Mouse (Mus musculus): ENCODE results near the gene Gm10570. TPM values are rescaled to one million over a fixed set of nuclear protein-coding genes. Genes with fewer than 3 reads are reported as not detected.

Gm10570 gene
- polyA plus RNA-seq, 1 experiment, result not detected

DNA sequence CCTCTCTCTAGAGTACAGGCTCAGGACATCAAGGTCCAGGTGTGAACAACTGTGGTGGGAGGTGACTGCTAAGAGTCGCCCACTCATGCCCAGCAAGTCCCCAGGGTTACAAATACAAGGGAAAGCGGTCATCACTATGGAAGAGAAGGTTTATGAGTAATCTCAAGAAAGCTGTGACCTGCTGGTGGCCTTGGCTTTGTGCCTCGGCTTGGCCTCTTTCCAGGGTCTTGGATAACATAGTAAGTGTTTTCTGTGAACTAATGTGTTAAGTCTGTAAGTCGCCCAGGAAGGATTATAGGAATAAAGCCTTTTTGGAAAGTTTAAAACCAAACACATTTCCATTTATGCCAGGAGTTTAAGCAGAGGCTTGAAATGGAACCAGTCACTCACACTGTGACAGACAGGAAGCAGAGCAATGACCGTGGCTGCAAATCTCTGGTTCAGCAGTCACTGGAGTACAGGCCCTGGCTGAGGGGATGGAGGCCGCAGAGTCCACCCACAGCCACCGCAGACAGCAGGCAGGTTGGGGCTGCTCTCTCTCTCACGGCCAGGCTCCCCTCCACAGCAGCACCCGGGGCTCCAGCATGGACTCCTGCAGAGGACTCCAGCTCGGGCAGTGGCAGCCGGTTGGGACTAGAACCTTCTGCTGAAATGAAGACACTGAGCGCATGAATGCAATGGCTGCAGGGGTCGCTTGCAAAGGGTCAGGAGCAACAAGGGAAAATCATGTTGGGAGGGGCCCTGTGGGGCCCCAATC lies 7.5 kb upstream of the Gm10570 start:
- Histone ChIP-seq H3K4me3 (replicated peaks; ENCODE audit: control insufficient read depth, low read depth, low read length) (no peak overlapping the region), H3K4me1 (ENCODE audit: control insufficient read depth, insufficient read depth, low read length) (no peaks in the 10 kb centered on the region), H3K27ac (ENCODE audit: control insufficient read depth, insufficient read depth, low read depth, low read length, poor library complexity) (no peak overlapping the region)
- TF ChIP-seq CTCF (IDR thresholded peaks at IDR 0.05; ENCODE audit: control insufficient read depth, insufficient read depth, low read length) (no peak), POLR2A (IDR thresholded peaks at IDR 0.05; ENCODE audit: borderline replicate concordance, control insufficient read depth, low read depth, low read length) (no peak)
- WGBS, result 85% methylated on average over 13 of the region's 13 CpGs

DNA sequence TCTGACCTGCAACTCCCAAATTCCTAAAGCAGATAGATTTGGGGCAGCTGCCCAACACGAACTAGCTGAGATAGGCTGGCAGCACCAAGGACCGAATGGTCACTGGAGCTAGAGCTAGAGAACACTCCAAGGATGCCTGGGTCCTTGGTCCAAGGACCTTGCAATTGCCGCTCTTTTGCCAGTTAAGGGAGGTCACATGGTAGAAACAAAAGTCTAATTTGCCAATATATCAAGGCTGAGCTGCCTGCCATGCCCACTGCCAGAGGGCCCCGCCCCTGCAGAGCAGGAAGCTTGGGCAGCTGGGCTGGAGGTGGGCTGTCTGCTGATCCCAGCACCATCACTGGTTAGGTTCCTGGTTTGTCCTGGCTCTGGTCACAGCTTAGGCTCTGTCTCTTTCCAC lies 5.1 kb upstream of the Gm10570 start:
- 86% methylated on average over 4 of the region's 4 CpGs for WGBS
- no peak overlapping the region for H3K4me3 ChIP-seq (replicated peaks; ENCODE audit: control insufficient read depth, low read depth, low read length)
- no peak for TF ChIP-seq CTCF (IDR thresholded peaks at IDR 0.05; ENCODE audit: control insufficient read depth, insufficient read depth, low read length)
- TF ChIP-seq POLR2A (IDR thresholded peaks at IDR 0.05; ENCODE audit: borderline replicate concordance, control insufficient read depth, low read depth, low read length), result no peak
- no peak overlapping the region for H3K27ac ChIP-seq (ENCODE audit: control insufficient read depth, insufficient read depth, low read depth, low read length, poor library complexity)
- H3K4me1 ChIP-seq (ENCODE audit: control insufficient read depth, insufficient read depth, low read length), result no peaks in the 10 kb centered on the region

DNA sequence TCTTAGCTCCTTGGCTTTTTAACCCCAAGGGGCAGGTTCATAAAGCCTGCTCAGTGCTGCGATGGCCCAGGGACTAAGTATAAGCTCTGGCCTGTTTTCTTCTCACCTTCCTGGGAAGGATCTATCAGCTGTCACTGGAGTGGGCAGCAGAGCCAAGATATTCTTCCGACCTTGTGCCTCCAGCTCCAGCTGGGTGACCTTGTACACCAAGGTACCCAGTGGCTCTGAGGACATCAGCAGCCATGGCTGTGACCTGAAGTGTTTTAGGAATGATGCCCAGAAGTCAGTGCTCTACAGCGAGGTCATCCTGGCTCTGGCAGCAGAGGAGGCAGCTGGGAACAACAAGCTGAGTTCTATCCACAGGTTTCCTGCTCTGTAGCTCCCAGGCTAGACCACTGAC lies 4.1 kb upstream of the Gm10570 start:
- Histone ChIP-seq H3K4me1 (ENCODE audit: control insufficient read depth, insufficient read depth, low read length) (no peaks in the 10 kb centered on the region), H3K27ac (ENCODE audit: control insufficient read depth, insufficient read depth, low read depth, low read length, poor library complexity) (no peak overlapping the region), H3K4me3 (replicated peaks; ENCODE audit: control insufficient read depth, low read depth, low read length) (no peak overlapping the region)
- TF ChIP-seq POLR2A (IDR thresholded peaks at IDR 0.05; ENCODE audit: borderline replicate concordance, control insufficient read depth, low read depth, low read length) (no peak), CTCF (IDR thresholded peaks at IDR 0.05; ENCODE audit: control insufficient read depth, insufficient read depth, low read length) (no peak)
- WGBS, result 76% methylated on average over 3 of the region's 3 CpGs

DNA sequence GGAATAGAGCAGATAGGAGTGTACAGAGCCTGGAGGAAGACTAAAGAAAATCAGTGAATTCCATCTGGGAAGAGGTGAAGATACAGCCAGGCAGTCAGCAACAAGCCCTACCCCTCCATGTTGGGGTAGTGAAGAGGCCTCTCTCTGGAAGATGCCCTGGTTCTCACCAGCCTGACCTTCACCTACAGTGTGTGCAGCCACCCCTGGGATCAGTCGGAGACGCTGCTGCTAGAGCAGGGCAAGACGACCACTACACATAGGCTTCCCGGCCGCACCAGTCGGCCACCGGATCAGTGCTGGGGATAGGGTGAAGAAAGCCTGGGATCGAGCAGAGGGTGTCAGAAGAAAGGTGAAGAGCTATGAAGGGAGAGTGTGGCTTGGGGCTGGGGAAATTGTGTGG lies 780 bp upstream of the Gm10570 start:
- H3K27ac ChIP-seq (ENCODE audit: control insufficient read depth, insufficient read depth, low read depth, low read length, poor library complexity), result no peak overlapping the region
- no peak overlapping the region for H3K4me3 ChIP-seq (replicated peaks; ENCODE audit: control insufficient read depth, low read depth, low read length)
- H3K4me1 ChIP-seq (ENCODE audit: control insufficient read depth, insufficient read depth, low read length), result no peaks in the 10 kb centered on the region
- WGBS, result 58% methylated on average over 8 of the region's 8 CpGs
- TF ChIP-seq CTCF (IDR thresholded peaks at IDR 0.05; ENCODE audit: control insufficient read depth, insufficient read depth, low read length), result no peak
- TF ChIP-seq POLR2A (IDR thresholded peaks at IDR 0.05; ENCODE audit: borderline replicate concordance, control insufficient read depth, low read depth, low read length), result no peak

DNA sequence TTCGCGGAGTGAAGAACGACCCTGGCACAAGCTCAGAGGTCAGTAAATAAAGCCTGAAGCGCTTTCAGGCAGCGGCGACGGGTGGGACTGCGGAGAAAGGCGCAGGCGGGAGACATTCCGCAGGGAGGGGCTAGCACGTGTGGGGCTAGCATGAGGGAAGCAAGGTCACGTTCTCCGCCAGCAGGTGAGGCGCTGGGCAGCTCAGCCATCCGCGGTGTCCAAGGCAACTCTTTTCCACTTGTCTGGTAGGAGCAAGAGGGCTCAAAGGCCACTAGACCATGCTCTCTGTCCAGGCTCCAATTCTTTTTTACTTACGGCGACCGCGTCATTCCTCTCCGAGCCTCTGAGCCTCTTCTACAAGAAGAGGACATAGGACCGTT lies 633 bp downstream of the Gm10570 start:
- H3K4me1 ChIP-seq (ENCODE audit: control insufficient read depth, insufficient read depth, low read length), result no peaks in the 10 kb centered on the region
- H3K27ac ChIP-seq (ENCODE audit: control insufficient read depth, insufficient read depth, low read depth, low read length, poor library complexity), result no peak overlapping the region
- H3K4me3 ChIP-seq (replicated peaks; ENCODE audit: control insufficient read depth, low read depth, low read length), result no peak overlapping the region
- TF ChIP-seq POLR2A (IDR thresholded peaks at IDR 0.05; ENCODE audit: borderline replicate concordance, control insufficient read depth, low read depth, low read length) (no peak), CTCF (IDR thresholded peaks at IDR 0.05; ENCODE audit: control insufficient read depth, insufficient read depth, low read length) (no peak)
- 1% methylated on average over 23 of the region's 23 CpGs for WGBS

DNA sequence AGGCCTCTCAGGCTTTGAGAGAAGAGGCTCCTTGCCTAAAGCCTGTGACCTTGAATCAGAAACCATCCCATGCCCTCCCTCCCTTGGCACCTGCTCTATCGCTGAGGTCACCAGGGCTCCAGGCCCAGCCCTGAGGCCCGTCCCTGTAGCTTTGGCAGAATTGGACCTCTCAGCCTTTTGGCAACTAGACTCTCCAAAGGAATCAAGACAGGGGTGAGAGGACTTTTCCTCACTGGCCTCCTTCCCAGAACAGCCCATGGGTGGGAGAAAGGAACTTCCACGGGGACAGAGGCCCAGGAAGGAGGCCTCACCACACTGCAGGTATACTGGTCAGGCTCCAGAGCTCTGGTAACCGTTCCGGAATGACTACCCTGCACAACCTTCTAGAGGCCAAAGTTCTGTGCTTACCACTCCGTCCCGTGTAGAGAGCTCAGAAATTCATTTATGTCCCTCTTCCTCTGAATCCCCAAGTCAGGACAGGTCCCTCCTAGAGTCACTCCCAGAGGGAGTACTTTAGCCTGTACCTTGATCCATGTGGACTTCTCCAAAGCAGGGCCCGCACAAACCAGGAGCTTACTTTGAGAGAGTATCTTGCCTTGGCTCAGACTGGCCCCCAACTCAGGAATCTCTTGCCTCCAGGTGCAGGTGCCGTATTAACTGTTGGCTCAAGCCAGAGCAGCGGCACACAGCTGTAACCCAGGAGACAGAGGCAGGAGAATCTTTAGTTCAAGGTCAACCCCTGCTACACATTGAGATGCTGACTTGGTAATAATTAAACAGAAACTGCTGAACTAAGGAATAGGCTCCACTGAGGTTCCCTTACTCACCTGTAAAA lies 1.5 kb downstream of the Gm10570 start:
- 78% methylated on average over 10 of the region's 10 CpGs for WGBS

DNA sequence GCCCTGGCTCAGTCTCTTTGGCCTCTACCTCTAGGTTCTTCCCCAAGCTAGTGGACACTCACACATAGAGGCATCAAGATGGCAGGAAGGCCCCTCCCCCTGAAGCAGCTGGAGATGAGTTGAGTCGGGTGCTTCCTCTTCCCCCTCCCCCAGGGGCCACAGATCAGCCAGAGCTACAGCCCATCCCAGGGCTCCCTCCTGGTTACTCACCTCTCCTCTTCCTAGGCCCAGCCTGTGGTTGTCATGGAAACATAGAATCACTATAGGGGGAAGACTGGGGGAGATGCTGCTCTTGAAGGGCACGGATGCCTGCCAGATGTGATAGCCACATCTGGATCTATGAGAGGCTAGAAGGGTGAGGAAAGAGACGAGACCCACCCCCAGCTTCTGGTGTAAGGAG lies 3.7 kb downstream of the Gm10570 start:
- no peak for TF ChIP-seq CTCF (IDR thresholded peaks at IDR 0.05; ENCODE audit: control insufficient read depth, insufficient read depth, low read length)
- TF ChIP-seq POLR2A (IDR thresholded peaks at IDR 0.05; ENCODE audit: borderline replicate concordance, control insufficient read depth, low read depth, low read length), result no peak
- Histone ChIP-seq H3K4me1 (ENCODE audit: control insufficient read depth, insufficient read depth, low read length) (no peaks in the 10 kb centered on the region), H3K27ac (ENCODE audit: control insufficient read depth, insufficient read depth, low read depth, low read length, poor library complexity) (no peak overlapping the region), H3K4me3 (replicated peaks; ENCODE audit: control insufficient read depth, low read depth, low read length) (no peak overlapping the region)
- WGBS, result 42% methylated on average over 3 of the region's 3 CpGs

More for the DNA sequence above, 1.5 kb downstream of the Gm10570 start:
- Histone ChIP-seq H3K4me3 (replicated peaks; ENCODE audit: control insufficient read depth, low read depth, low read length) (no peak overlapping the region), H3K27ac (ENCODE audit: control insufficient read depth, insufficient read depth, low read depth, low read length, poor library complexity) (no peak overlapping the region), H3K4me1 (ENCODE audit: control insufficient read depth, insufficient read depth, low read length) (no peaks in the 10 kb centered on the region)
- no peak for TF ChIP-seq POLR2A (IDR thresholded peaks at IDR 0.05; ENCODE audit: borderline replicate concordance, control insufficient read depth, low read depth, low read length)
- no peak for TF ChIP-seq CTCF (IDR thresholded peaks at IDR 0.05; ENCODE audit: control insufficient read depth, insufficient read depth, low read length)

DNA sequence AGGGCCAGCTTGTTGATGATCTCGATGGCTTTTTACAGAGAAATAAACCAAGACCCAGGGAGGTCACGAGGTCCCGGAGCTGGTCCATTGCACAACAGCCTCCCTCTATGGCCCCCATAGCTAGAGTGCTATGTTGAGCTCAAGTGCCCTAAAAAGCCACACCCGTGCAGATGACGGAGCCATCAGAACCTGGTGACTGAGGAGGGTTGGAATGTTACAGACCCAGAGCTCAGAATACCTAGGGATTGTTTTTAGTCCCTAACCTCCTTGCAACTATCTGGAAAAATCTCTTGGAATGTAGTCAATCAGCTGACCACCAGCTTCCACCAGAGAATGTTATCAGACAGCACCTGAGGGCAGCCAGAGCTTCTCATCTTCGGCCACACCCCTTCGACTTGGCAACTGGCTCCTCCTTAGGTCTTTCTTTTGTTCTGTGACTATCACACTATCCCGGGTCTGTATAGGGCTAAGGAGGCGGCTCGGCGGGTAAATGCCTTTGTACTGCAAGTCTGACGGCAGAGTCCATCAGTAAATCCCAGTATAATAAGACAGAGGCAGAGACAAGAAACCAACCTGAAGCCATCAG lies 6.1 kb downstream of the Gm10570 start:
- Histone ChIP-seq H3K4me1 (ENCODE audit: control insufficient read depth, insufficient read depth, low read length) (no peaks in the 10 kb centered on the region), H3K4me3 (replicated peaks; ENCODE audit: control insufficient read depth, low read depth, low read length) (no peak overlapping the region), H3K27ac (ENCODE audit: control insufficient read depth, insufficient read depth, low read depth, low read length, poor library complexity) (no peak overlapping the region)
- TF ChIP-seq POLR2A (IDR thresholded peaks at IDR 0.05; ENCODE audit: borderline replicate concordance, control insufficient read depth, low read depth, low read length) (no peak), CTCF (IDR thresholded peaks at IDR 0.05; ENCODE audit: control insufficient read depth, insufficient read depth, low read length) (no peak)
- 55% methylated on average over 12 of the region's 12 CpGs for WGBS

Data from bone marrow, adult 2 months (tissue).